Comparison of ENCODE assay signal across 8 mouse cellular contexts in the genomic region with DNA sequence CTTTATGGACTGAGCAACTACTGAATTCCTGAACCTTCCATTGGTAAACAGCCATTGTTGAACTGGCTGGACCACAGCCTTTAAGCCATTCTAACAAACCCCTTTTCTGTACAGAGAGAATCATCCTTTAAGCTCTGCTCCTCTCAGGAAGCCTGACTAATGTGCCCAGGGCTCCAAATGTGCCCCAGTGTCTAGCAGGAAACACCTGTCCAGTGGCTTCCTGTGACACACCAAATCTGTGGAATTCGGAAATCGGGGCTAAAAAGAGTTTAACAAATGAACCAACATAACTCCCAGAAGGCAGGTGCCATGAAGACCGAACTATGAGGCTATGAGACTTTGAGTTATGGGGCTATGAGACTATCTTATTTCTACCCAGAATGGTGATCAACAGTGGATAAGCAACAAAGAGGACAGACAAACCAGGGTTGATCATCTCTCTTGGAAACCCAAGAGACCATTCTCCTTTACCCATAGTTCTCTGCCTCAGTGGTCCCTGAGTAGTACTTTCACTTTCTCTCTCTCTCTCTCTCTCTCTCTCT. TPM values are rescaled to one million over a fixed set of nuclear protein-coding genes. Genes with fewer than 3 reads are reported as not detected.
DNase-seq lines count a peak whose midpoint lies in the region; ATAC-seq and TF ChIP-seq lines count a peak whose summit lies in the region.

No protein-coding gene starts in this region.

- H3K36me3 ChIP-seq in lung, embryonic 14.5 days (ENCODE audit: insufficient read depth) = no peaks in the 10 kb centered on the region
- no peaks in the 10 kb centered on the region for H3K36me3 ChIP-seq in heart, postnatal 0 days (replicated peaks; ENCODE audit: control insufficient read depth, insufficient read depth, low read length)
- peaks cover under 1% of the 10 kb centered on the region; the same call in 1 of the 2 replicates for H3K36me3 ChIP-seq in liver, embryonic 13.5 days

- no peaks in the 10 kb centered on the region for H3K9me3 ChIP-seq in lung, embryonic 14.5 days (ENCODE audit: low read depth, low read length)
- H3K9me3 ChIP-seq in heart, postnatal 0 days (replicated peaks; ENCODE audit: control insufficient read depth, low read length) = no peaks in the 10 kb centered on the region
- no peaks in the 10 kb centered on the region for H3K9me3 ChIP-seq in liver, embryonic 13.5 days (replicated peaks)

- H3K27me3 ChIP-seq in lung, embryonic 14.5 days (ENCODE audit: insufficient read depth, low read length) = no peaks in the 10 kb centered on the region
- no peaks in the 10 kb centered on the region for H3K27me3 ChIP-seq in heart, postnatal 0 days (ENCODE audit: control insufficient read depth, insufficient read depth, low read length)
- H3K27me3 ChIP-seq in liver, embryonic 13.5 days = peaks cover 35% of the 10 kb centered on the region

- no peak for TF ChIP-seq CTCF in lung, embryonic 14.5 days (IDR thresholded peaks at IDR 0.05; ENCODE audit: low read depth)
- TF ChIP-seq CTCF in heart, postnatal 0 days (IDR thresholded peaks at IDR 0.05; ENCODE audit: low read depth) = no peak

- H3K9ac ChIP-seq in lung, embryonic 14.5 days = no peak overlapping the region
- H3K9ac ChIP-seq in heart, postnatal 0 days (replicated peaks; ENCODE audit: low read depth, low read length) = no peak overlapping the region
- no peak overlapping the region for H3K9ac ChIP-seq in liver, embryonic 13.5 days

- TF ChIP-seq EP300 in heart, postnatal 0 days (IDR thresholded peaks at IDR 0.05; ENCODE audit: low read depth) = 0 out of 2 replicates have a peak, but pooled peaks have one; percentile 26

- H3K4me2 ChIP-seq in lung, embryonic 14.5 days = peak overlapping the region; percentile 88
- H3K4me2 ChIP-seq in heart, postnatal 0 days (ENCODE audit: low read depth, low read length) = peak overlapping the region; percentile 37; the same call in 1 of the 2 replicates
- peak overlapping the region; percentile 85 for H3K4me2 ChIP-seq in liver, embryonic 13.5 days

- DNase-seq in CD4-positive, CD25-positive, alpha-beta regulatory T cell, adult 2 months (ENCODE audit: low read depth, low spot score) = peak; percentile 27
- DNase-seq in lung, embryonic 14.5 days = peak; percentile 70
- no peak for DNase-seq in lung, adult 18-20 months
- DNase-seq in heart, postnatal 0 days (ENCODE audit: low spot score) = no peak
- DNase-seq in liver, embryonic 13.5 days = no peak
- DNase-seq in left cerebral cortex, postnatal 4 days = no peak
- DNase-seq in cerebellum, adult 11 months = no peak

- H3K4me1 ChIP-seq in lung, embryonic 14.5 days (ENCODE audit: insufficient read depth) = peaks cover 25% of the 10 kb centered on the region
- H3K4me1 ChIP-seq in heart, postnatal 0 days (ENCODE audit: control insufficient read depth, insufficient read depth) = peaks cover 43% of the 10 kb centered on the region
- peaks cover 64% of the 10 kb centered on the region for H3K4me1 ChIP-seq in liver, embryonic 13.5 days (replicated peaks)

- 65% methylated on average over 3 of the region's 3 CpGs for WGBS in lung, embryonic 14.5 days
- WGBS in heart, postnatal 0 days = 65% methylated on average over 3 of the region's 3 CpGs
- 7% methylated on average over 3 of the region's 3 CpGs for WGBS in liver, embryonic 13.5 days (ENCODE audit: insufficient replicate concordance)

- H3K27ac ChIP-seq in lung, embryonic 14.5 days (ENCODE audit: low read depth) = peak overlapping the region; percentile 58; the same call in 1 of the 2 replicates
- H3K27ac ChIP-seq in heart, postnatal 0 days (ENCODE audit: low read depth) = peak overlapping the region; percentile 47
- peak overlapping the region; percentile 15; the same call in 1 of the 2 replicates for H3K27ac ChIP-seq in liver, embryonic 13.5 days

- intact Hi-C loops in left cerebral cortex, postnatal 4 days (cut with DNase I) = no loop called here

- H3K4me3 ChIP-seq in lung, embryonic 14.5 days (ENCODE audit: low read depth, low read length) = no peak overlapping the region
- no peak overlapping the region for H3K4me3 ChIP-seq in heart, postnatal 0 days (ENCODE audit: low read depth, low read length)
- H3K4me3 ChIP-seq in liver, embryonic 13.5 days (replicated peaks) = peak overlapping the region; percentile 30

- no peak for ATAC-seq in CD4-positive, CD25-positive, alpha-beta regulatory T cell, adult 4 months
- ATAC-seq in lung, embryonic 14.5 days (ENCODE audit: insufficient read depth) = no peak
- ATAC-seq in heart, postnatal 0 days (ENCODE audit: insufficient read depth, low read depth) = no peak
- no peak for ATAC-seq in liver, embryonic 13.5 days (ENCODE audit: low read depth)

RNA-seq across cellular contexts. Expression of gene Sh3bp5, which starts 4.0 kb away (rescaled TPM):
- 10 to 100 TPM; 15.4 to 16.8 TPM for polyA plus RNA-seq in CD4-positive, CD25-positive, alpha-beta regulatory T cell, adult 4 months (2017; shearing (Covaris generic))
- 12.8 and 14.8 TPM in 2 replicates for polyA plus RNA-seq in lung, embryonic 14.5 days (2014; fragmentation: Nextera tagmentation; extraction: Ambion mirVana)
- total RNA-seq in heart, postnatal 0 days (2014; rRNA removed; ENCODE audit: low replicate concordance) = 10.2 and 14.2 TPM in 2 replicates
- 37.6 and 43.4 TPM in 2 replicates for polyA plus RNA-seq in heart, postnatal 0 days (2015; fragmentation: Nextera tagmentation; extraction: Ambion mirVana)
- 13.3 and 16.2 TPM in 2 replicates for polyA plus RNA-seq in liver, embryonic 13.5 days (2015; fragmentation: Nextera tagmentation; extraction: Ambion mirVana)
- total RNA-seq in left cerebral cortex, postnatal 4 days (2021) = 100 to 1,000 TPM; 140 to 147 TPM

Comparison
In these comparisons a context has a peak if more than half of its experiments do, and no peak if none do; other contexts are left out.
1. DNase-seq: peak in CD4-positive, CD25-positive, alpha-beta regulatory T cell, adult 2 months (single experiment) and lung, embryonic 14.5 days (single experiment); none in lung, adult 18-20 months (0 of 2), heart, postnatal 0 days (single experiment), liver, embryonic 13.5 days (single experiment), left cerebral cortex, postnatal 4 days (single experiment) and cerebellum, adult 11 months (single experiment).
2. H3K4me2 ChIP-seq: peak in every context shown above with its lines; median percentile 88 in lung, embryonic 14.5 days; 85 in liver, embryonic 13.5 days; 37 in heart, postnatal 0 days.
3. Peak in every context shown above with its lines, with median percentiles within 50 percentile points of each other: H3K27ac ChIP-seq.